Mouse (Mus musculus): Measurements from ENCODE around the gene Wfdc1. TPM values are rescaled to one million over a fixed set of nuclear protein-coding genes. Genes with fewer than 3 reads are reported as not detected.

The Wfdc1 gene
- polyA plus RNA-seq, 1 experiment from 2014 or later, result 3.4 TPM

- DNase-seq (no peak), ATAC-seq (ENCODE audit: insufficient read depth) (no peak)
- Histone ChIP-seq H3K4me2 (no peak overlapping the region), H3K9me3 (ENCODE audit: low read depth, low read length) (no peaks in the 10 kb centered on the region), H3K27me3 (ENCODE audit: insufficient read depth, low read length) (no peaks in the 10 kb centered on the region), H3K27ac (ENCODE audit: low read depth) (no peak overlapping the region), H3K4me1 (ENCODE audit: insufficient read depth) (no peaks in the 10 kb centered on the region), H3K9ac (no peak overlapping the region), H3K4me3 (ENCODE audit: low read depth, low read length) (no peak overlapping the region), H3K36me3 (ENCODE audit: insufficient read depth) (no peaks in the 10 kb centered on the region)
- no peak for TF ChIP-seq CTCF (IDR thresholded peaks at IDR 0.05; ENCODE audit: low read depth)
- 75% methylated on average over 8 of the region's 8 CpGs for WGBS
These were observed 43.1 kb upstream of the Wfdc1 start for GRCm38 (mm10) chr8:119623061-119623460.

- no peak overlapping the region for H3K4me2 ChIP-seq
- H3K9ac ChIP-seq, result no peak overlapping the region
- H3K27ac ChIP-seq (ENCODE audit: low read depth), result no peak overlapping the region
- WGBS, result 79% methylated on average over 1 of the region's 1 CpGs
- H3K36me3 ChIP-seq (ENCODE audit: insufficient read depth), result no peaks in the 10 kb centered on the region
- TF ChIP-seq CTCF (IDR thresholded peaks at IDR 0.05; ENCODE audit: low read depth), result no peak
- no peaks in the 10 kb centered on the region for H3K27me3 ChIP-seq (ENCODE audit: insufficient read depth, low read length)
- DNase-seq (no peak), ATAC-seq (ENCODE audit: insufficient read depth) (no peak)
- H3K9me3 ChIP-seq (ENCODE audit: low read depth, low read length), result no peaks in the 10 kb centered on the region
- no peaks in the 10 kb centered on the region for H3K4me1 ChIP-seq (ENCODE audit: insufficient read depth)
- H3K4me3 ChIP-seq (ENCODE audit: low read depth, low read length), result no peak overlapping the region
These were observed 42.4 kb upstream of the Wfdc1 start for GRCm38 (mm10) chr8:119623744-119624143.

- no peak overlapping the region for H3K4me2 ChIP-seq
- no peak for DNase-seq
- no peak overlapping the region for H3K9ac ChIP-seq
- no peak overlapping the region for H3K4me3 ChIP-seq (ENCODE audit: low read depth, low read length)
- TF ChIP-seq CTCF (IDR thresholded peaks at IDR 0.05; ENCODE audit: low read depth), result no peak
- 90% methylated on average over 7 of the region's 7 CpGs for WGBS
- H3K9me3 ChIP-seq (ENCODE audit: low read depth, low read length), result no peaks in the 10 kb centered on the region
- no peak overlapping the region for H3K27ac ChIP-seq (ENCODE audit: low read depth)
- H3K27me3 ChIP-seq (ENCODE audit: insufficient read depth, low read length), result no peaks in the 10 kb centered on the region
- H3K36me3 ChIP-seq (ENCODE audit: insufficient read depth), result no peaks in the 10 kb centered on the region
- no peak for ATAC-seq (ENCODE audit: insufficient read depth)
- no peaks in the 10 kb centered on the region for H3K4me1 ChIP-seq (ENCODE audit: insufficient read depth)
These were observed 41.2 kb upstream of the Wfdc1 start for GRCm38 (mm10) chr8:119624916-119625315.

- no peak overlapping the region for H3K4me2 ChIP-seq
- H3K4me3 ChIP-seq (ENCODE audit: low read depth, low read length), result no peak overlapping the region
- no peak for DNase-seq
- no peak for ATAC-seq (ENCODE audit: insufficient read depth)
- no peaks in the 10 kb centered on the region for H3K4me1 ChIP-seq (ENCODE audit: insufficient read depth)
- WGBS, result 74% methylated on average over 22 of the region's 22 CpGs
- TF ChIP-seq CTCF (IDR thresholded peaks at IDR 0.05; ENCODE audit: low read depth), result no peak
- H3K27me3 ChIP-seq (ENCODE audit: insufficient read depth, low read length), result no peaks in the 10 kb centered on the region
- no peak overlapping the region for H3K27ac ChIP-seq (ENCODE audit: low read depth)
- no peak overlapping the region for H3K9ac ChIP-seq
- no peaks in the 10 kb centered on the region for H3K36me3 ChIP-seq (ENCODE audit: insufficient read depth)
- no peaks in the 10 kb centered on the region for H3K9me3 ChIP-seq (ENCODE audit: low read depth, low read length)
These were observed 40.4 kb upstream of the Wfdc1 start for GRCm38 (mm10) chr8:119625788-119626187.

- TF ChIP-seq CTCF (IDR thresholded peaks at IDR 0.05; ENCODE audit: low read depth), result no peak
- H3K4me2 ChIP-seq, result no peak overlapping the region
- H3K4me1 ChIP-seq (ENCODE audit: insufficient read depth), result no peaks in the 10 kb centered on the region
- no peak for ATAC-seq (ENCODE audit: insufficient read depth)
- H3K9ac ChIP-seq, result no peak overlapping the region
- H3K9me3 ChIP-seq (ENCODE audit: low read depth, low read length), result no peaks in the 10 kb centered on the region
- H3K36me3 ChIP-seq (ENCODE audit: insufficient read depth), result no peaks in the 10 kb centered on the region
- 89% methylated on average over 7 of the region's 7 CpGs for WGBS
- no peak overlapping the region for H3K27ac ChIP-seq (ENCODE audit: low read depth)
- H3K27me3 ChIP-seq (ENCODE audit: insufficient read depth, low read length), result peaks cover 2% of the 10 kb centered on the region; the same call in 1 of the 2 replicates
- no peak for DNase-seq
- no peak overlapping the region for H3K4me3 ChIP-seq (ENCODE audit: low read depth, low read length)
These were observed 39.0 kb upstream of the Wfdc1 start for GRCm38 (mm10) chr8:119627199-119627598.

- Histone ChIP-seq H3K4me2 (no peak overlapping the region), H3K4me3 (ENCODE audit: low read depth, low read length) (no peak overlapping the region), H3K4me1 (ENCODE audit: insufficient read depth) (no peaks in the 10 kb centered on the region), H3K27me3 (ENCODE audit: insufficient read depth, low read length) (peaks cover 8% of the 10 kb centered on the region; the same call in 1 of the 2 replicates), H3K9me3 (ENCODE audit: low read depth, low read length) (no peaks in the 10 kb centered on the region), H3K27ac (ENCODE audit: low read depth) (no peak overlapping the region), H3K36me3 (ENCODE audit: insufficient read depth) (no peaks in the 10 kb centered on the region), H3K9ac (no peak overlapping the region)
- no peak for ATAC-seq (ENCODE audit: insufficient read depth)
- 31% methylated on average over 10 of the region's 10 CpGs for WGBS
- no peak for TF ChIP-seq CTCF (IDR thresholded peaks at IDR 0.05; ENCODE audit: low read depth)
- DNase-seq, result no peak
These were observed 38.4 kb upstream of the Wfdc1 start for GRCm38 (mm10) chr8:119627613-119628359.

- Histone ChIP-seq H3K4me3 (ENCODE audit: low read depth, low read length) (no peak overlapping the region), H3K4me1 (ENCODE audit: insufficient read depth) (no peaks in the 10 kb centered on the region), H3K27ac (ENCODE audit: low read depth) (no peak overlapping the region), H3K9ac (no peak overlapping the region), H3K36me3 (ENCODE audit: insufficient read depth) (no peaks in the 10 kb centered on the region), H3K27me3 (ENCODE audit: insufficient read depth, low read length) (peaks cover 31% of the 10 kb centered on the region), H3K4me2 (no peak overlapping the region), H3K9me3 (ENCODE audit: low read depth, low read length) (no peaks in the 10 kb centered on the region)
- no peak for TF ChIP-seq CTCF (IDR thresholded peaks at IDR 0.05; ENCODE audit: low read depth)
- ATAC-seq (ENCODE audit: insufficient read depth) (no peak), DNase-seq (no peak)
- WGBS, result 43% methylated on average over 3 of the region's 3 CpGs
These were observed 35.3 kb upstream of the Wfdc1 start for GRCm38 (mm10) chr8:119630841-119631240.
